Mouse (Mus musculus) MEL (cell line): ENCODE measurements around the gene Txndc5.

Experiments used
- CTCF ChIP-seq, 3 experiments: IDR thresholded peaks in 2 of 3; conservative IDR thresholded peaks in 1 of 3; 2 replicates each; pipeline ENCODE4 v1.5.1; 2011 to 2012; ENCODE audit warnings: low read length in 3 of 3, low read depth in 2 of 3, mild to moderate bottlenecking in 2 of 3, improper control_type of control experiment in 1 of 3, inconsistent platforms in 1 of 3, mixed read lengths in 1 of 3, moderate library complexity in 1 of 3; ENCODE audit not compliant: control insufficient read depth in 1 of 3, insufficient read depth in 1 of 3, poor library complexity in 1 of 3, severe bottlenecking in 1 of 3
- ELF1 ChIP-seq: IDR thresholded peaks from 2 replicates; pipeline ENCODE4 v1.6.1; 2014; ENCODE audit warnings: low read depth, mild to moderate bottlenecking, inconsistent platforms, low read length, improper control_type of control experiment, moderate library complexity
- ETS1 ChIP-seq: IDR thresholded peaks from 2 replicates; pipeline ENCODE4 v1.6.1; 2012; ENCODE audit warnings: low read depth, mild to moderate bottlenecking, inconsistent platforms, low read length, improper control_type of control experiment, moderate library complexity
- GATA1 ChIP-seq: IDR thresholded peaks from 2 replicates; pipeline ENCODE4 v1.6.1; 2011; ENCODE audit warnings: low read depth, low read length, improper control_type of control experiment
- MAFK ChIP-seq: IDR thresholded peaks from 2 replicates; pipeline ENCODE4 v1.6.1; 2011; ENCODE audit warnings: low read depth, mild to moderate bottlenecking, low read length, improper control_type of control experiment, borderline replicate concordance
- MXI1 ChIP-seq: IDR thresholded peaks from 2 replicates; pipeline ENCODE4 v1.6.1; 2011; ENCODE audit warnings: mild to moderate bottlenecking, low read depth, low read length, improper control_type of control experiment
- NRF1 ChIP-seq: IDR thresholded peaks from 2 replicates; pipeline ENCODE4 v1.6.1; 2014; ENCODE audit warnings: low read depth, mild to moderate bottlenecking, inconsistent platforms, low read length, improper control_type of control experiment, moderate library complexity; ENCODE audit not compliant: poor library complexity, insufficient read depth, severe bottlenecking
- POLR2AphosphoS2 ChIP-seq: IDR thresholded peaks from 2 replicates; pipeline ENCODE4 v1.6.1; 2011; ENCODE audit warnings: low read length, improper control_type of control experiment
- RCOR1 ChIP-seq: IDR thresholded peaks from 2 replicates; pipeline ENCODE4 v1.6.1; 2012; ENCODE audit warnings: low read depth, mild to moderate bottlenecking, inconsistent platforms, low read length, improper control_type of control experiment
- SMC3 ChIP-seq: IDR thresholded peaks from 2 replicates; pipeline ENCODE4 v1.6.1; 2011; ENCODE audit warnings: low read depth, low read length, improper control_type of control experiment
- TBP ChIP-seq: IDR thresholded peaks from 2 replicates; pipeline ENCODE4 v1.8.0; 2011; ENCODE audit warnings: low read depth, low read length, improper control_type of control experiment
- ZC3H11A ChIP-seq: IDR thresholded peaks from 2 replicates; pipeline ENCODE4 v1.6.1; 2012; ENCODE audit warnings: low read depth, mild to moderate bottlenecking, inconsistent platforms, low read length, improper control_type of control experiment
- ZMIZ1 ChIP-seq: IDR thresholded peaks from 2 replicates; pipeline ENCODE4 v1.6.1; 2012; ENCODE audit warnings: low read depth, mild to moderate bottlenecking, inconsistent platforms, low read length, improper control_type of control experiment, moderate library complexity
- ZNF384 ChIP-seq: IDR thresholded peaks from 2 replicates; pipeline ENCODE4 v1.6.1; 2012; ENCODE audit warnings: low read depth, mild to moderate bottlenecking, inconsistent platforms, low read length, improper control_type of control experiment

DNA sequence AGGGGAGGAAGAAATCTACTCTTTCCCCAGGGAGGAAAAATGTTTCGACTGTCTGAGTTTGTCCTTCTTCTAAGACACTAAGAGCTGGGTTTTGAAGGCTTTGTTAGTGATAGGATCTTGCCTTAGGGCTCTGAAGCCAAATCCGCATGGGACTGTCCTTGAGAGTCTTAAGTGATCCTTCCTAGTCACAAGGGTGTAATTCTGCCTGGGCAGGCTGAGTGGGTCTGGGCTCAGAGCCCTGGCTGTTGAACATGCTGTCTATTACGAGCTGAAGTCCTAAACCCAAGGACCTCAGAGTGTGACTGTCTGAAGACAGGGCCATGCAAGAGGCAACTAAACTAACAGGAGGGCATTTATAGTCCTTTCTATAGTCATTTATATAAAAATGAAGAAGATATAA is 16.8 kb upstream of the Txndc5 start:
- TF ChIP-seq ZC3H11A (no peak), CTCF (IDR thresholded peaks at IDR 0.05 in 2 of 3, conservative IDR thresholded peaks at IDR 0.05 in 1 of 3; ENCODE audit: control insufficient read depth in 1 of 3, insufficient read depth in 1 of 3, low read depth in 2 of 3, low read length in 3 of 3, poor library complexity in 1 of 3, severe bottlenecking in 1 of 3) (no peak), ETS1 (no peak), ZMIZ1 (no peak), RCOR1 (no peak), SMC3 (no peak), ZNF384 (no peak), MAFK (no peak), TBP (no peak), MXI1 (no peak), GATA1 (no peak), NRF1 (no peak), ELF1 (no peak), POLR2AphosphoS2 (no peak)
